ENCODE assay signal across 29 mouse cellular contexts in genomic region chr13:29649593-29649992, GRCm38 (mm10).
A peak's percentile ranks its signal among the peaks of the same experiment; 100 is the strongest.
DNase-seq lines count a peak whose midpoint lies in the region; ATAC-seq lines count a peak whose summit lies in the region.
"Had no signal": no experiment of that assay in that cellular context is flagged by ENCODE, and none has a peak within 500 bp of the region (broad histone marks: within the 10 kb centered on the region; RNA-seq: fewer than 3 reads in every experiment).

No protein-coding gene starts in this region.

- DNase-seq in frontal cortex, postnatal 25 days (ENCODE audit: low spot score in 2 of 2), result no peak
- no peak for DNase-seq in heart, postnatal 36 days
- DNase-seq in midbrain, embryonic 11.5 days (ENCODE audit: low spot score, missing footprints), result peak; percentile 49
- no peak for DNase-seq in left cerebral cortex, adult 18-20 months (ENCODE audit: low spot score in 2 of 2)
- DNase-seq: adrenal gland, postnatal 36 days; cerebellum, adult 11-12 months; cerebellum, adult 9-11 months; gastrocnemius, postnatal 25 days; kidney, adult 2 months; kidney, postnatal 36 days; retina, postnatal 1 day; right cerebral cortex, postnatal 14 days had no signal

- H3K4me3 ChIP-seq in heart, embryonic 13.5 days, result no peak overlapping the region
- no peak overlapping the region for H3K4me3 ChIP-seq in midbrain, embryonic 11.5 days (ENCODE audit: low read depth, low read length)
- no peak overlapping the region for H3K4me3 ChIP-seq in midbrain, embryonic 13.5 days (replicated peaks)
- no peak overlapping the region for H3K4me3 ChIP-seq in neural tube, embryonic 15.5 days (replicated peaks)
- H3K4me3 ChIP-seq: embryonic facial prominence, embryonic 13.5 days; erythroblast, embryonic 14.5 days; hindbrain, embryonic 12.5 days; intestine, embryonic 15.5 days; layer of hippocampus, adult 2 months; limb, embryonic 13.5 days; lung, embryonic 15.5 days; midbrain, embryonic 12.5 days; stomach, embryonic 15.5 days had no signal

- H3K4me2 ChIP-seq in heart, embryonic 13.5 days, result no peak overlapping the region
- no peak overlapping the region for H3K4me2 ChIP-seq in midbrain, embryonic 11.5 days
- no peak overlapping the region for H3K4me2 ChIP-seq in midbrain, embryonic 13.5 days (replicated peaks)
- H3K4me2 ChIP-seq in neural tube, embryonic 15.5 days, result no peak overlapping the region
- H3K4me2 ChIP-seq: embryonic facial prominence, embryonic 13.5 days; hindbrain, embryonic 12.5 days; intestine, embryonic 15.5 days; limb, embryonic 13.5 days; liver, embryonic 11.5 days; lung, embryonic 15.5 days; midbrain, embryonic 12.5 days; stomach, embryonic 15.5 days had no signal

- no peaks in the 10 kb centered on the region for H3K27me3 ChIP-seq in heart, embryonic 13.5 days (replicated peaks)
- no peaks in the 10 kb centered on the region for H3K27me3 ChIP-seq in midbrain, embryonic 11.5 days (ENCODE audit: control insufficient read depth, insufficient read depth, low read length)
- H3K27me3 ChIP-seq in midbrain, embryonic 13.5 days, result no peaks in the 10 kb centered on the region
- no peaks in the 10 kb centered on the region for H3K27me3 ChIP-seq in neural tube, embryonic 15.5 days (replicated peaks)
- H3K27me3 ChIP-seq: embryonic facial prominence, embryonic 13.5 days; hindbrain, embryonic 12.5 days; intestine, embryonic 15.5 days; limb, embryonic 13.5 days; lung, embryonic 15.5 days; midbrain, embryonic 12.5 days; stomach, embryonic 15.5 days had no signal

- 37% methylated on average over 2 of the region's 2 CpGs for WGBS in heart, embryonic 13.5 days
- WGBS in midbrain, embryonic 11.5 days, result 81% methylated on average over 2 of the region's 2 CpGs
- 76% methylated on average over 2 of the region's 2 CpGs for WGBS in midbrain, embryonic 13.5 days
- WGBS in neural tube, embryonic 15.5 days, result 75% methylated on average over 2 of the region's 2 CpGs

- no peak overlapping the region for H3K9ac ChIP-seq in heart, embryonic 13.5 days
- no peak overlapping the region for H3K9ac ChIP-seq in midbrain, embryonic 11.5 days (ENCODE audit: low read length)
- no peak overlapping the region for H3K9ac ChIP-seq in midbrain, embryonic 13.5 days (replicated peaks)
- no peak overlapping the region for H3K9ac ChIP-seq in neural tube, embryonic 15.5 days (replicated peaks)
- H3K9ac ChIP-seq: embryonic facial prominence, embryonic 13.5 days; hindbrain, embryonic 12.5 days; intestine, embryonic 15.5 days; limb, embryonic 13.5 days; lung, embryonic 15.5 days; midbrain, embryonic 12.5 days; stomach, embryonic 15.5 days had no signal

- H3K9me3 ChIP-seq in heart, embryonic 13.5 days, result no peaks in the 10 kb centered on the region
- H3K9me3 ChIP-seq in midbrain, embryonic 11.5 days (ENCODE audit: control insufficient read depth, low read length), result no peaks in the 10 kb centered on the region
- H3K9me3 ChIP-seq in midbrain, embryonic 13.5 days, result no peaks in the 10 kb centered on the region
- H3K9me3 ChIP-seq in neural tube, embryonic 15.5 days (replicated peaks), result no peaks in the 10 kb centered on the region
- H3K9me3 ChIP-seq: embryonic facial prominence, embryonic 13.5 days; G1E; hindbrain, embryonic 12.5 days; intestine, embryonic 15.5 days; limb, embryonic 13.5 days; lung, embryonic 15.5 days; midbrain, embryonic 12.5 days; stomach, embryonic 15.5 days had no signal

- no peaks in the 10 kb centered on the region for H3K36me3 ChIP-seq in heart, embryonic 13.5 days
- no peaks in the 10 kb centered on the region for H3K36me3 ChIP-seq in midbrain, embryonic 11.5 days (ENCODE audit: control insufficient read depth, insufficient read depth, low read length)
- no peaks in the 10 kb centered on the region for H3K36me3 ChIP-seq in midbrain, embryonic 13.5 days
- no peaks in the 10 kb centered on the region for H3K36me3 ChIP-seq in neural tube, embryonic 15.5 days
- H3K36me3 ChIP-seq: embryonic facial prominence, embryonic 13.5 days; hindbrain, embryonic 12.5 days; intestine, embryonic 15.5 days; limb, embryonic 13.5 days; lung, embryonic 15.5 days; midbrain, embryonic 12.5 days; stomach, embryonic 15.5 days had no signal

- H3K27ac ChIP-seq in heart, embryonic 13.5 days (replicated peaks), result peak overlapping the region; percentile 51
- no peak overlapping the region for H3K27ac ChIP-seq in midbrain, embryonic 11.5 days (ENCODE audit: low read depth, low read length)
- H3K27ac ChIP-seq in midbrain, embryonic 13.5 days, result no peak overlapping the region
- H3K27ac ChIP-seq in neural tube, embryonic 15.5 days (replicated peaks), result no peak overlapping the region
- H3K27ac ChIP-seq: embryonic facial prominence, embryonic 13.5 days; hindbrain, embryonic 12.5 days; hindbrain, postnatal 0 days; intestine, embryonic 15.5 days; layer of hippocampus, adult 2 months; limb, embryonic 13.5 days; lung, embryonic 15.5 days; midbrain, embryonic 12.5 days; stomach, embryonic 15.5 days had no signal

- H3K4me1 ChIP-seq in heart, embryonic 13.5 days, result peaks cover 34% of the 10 kb centered on the region
- H3K4me1 ChIP-seq in midbrain, embryonic 11.5 days (ENCODE audit: control insufficient read depth, insufficient read depth, low read length), result no peaks in the 10 kb centered on the region
- H3K4me1 ChIP-seq in midbrain, embryonic 13.5 days (replicated peaks), result no peaks in the 10 kb centered on the region
- no peaks in the 10 kb centered on the region for H3K4me1 ChIP-seq in neural tube, embryonic 15.5 days
- H3K4me1 ChIP-seq: hindbrain, embryonic 12.5 days; limb, embryonic 13.5 days; midbrain, embryonic 12.5 days; stomach, embryonic 15.5 days had no signal

- peak; percentile 66 for ATAC-seq in frontal cortex, adult (ENCODE audit: low TSS enrichment)
- no peak for ATAC-seq in heart, embryonic 13.5 days (ENCODE audit: extremely low read depth, insufficient number of reproducible peaks, low FRiP score, low TSS enrichment)
- ATAC-seq in midbrain, embryonic 11.5 days (ENCODE audit: low FRiP score), result no peak
- ATAC-seq in midbrain, embryonic 13.5 days, result no peak
- ATAC-seq in neural tube, embryonic 15.5 days (ENCODE audit: low FRiP score), result no peak
- ATAC-seq: forebrain, embryonic 16.5 days; hindbrain, postnatal 0 days; intestine, embryonic 15.5 days had no signal

- intact Hi-C loops in heart, postnatal 36 days (cut with DNase I), result no loop called here
